Mouse (Mus musculus) cerebellum, adult 2 months (tissue): Measurements from ENCODE around the gene Tmem208. TPM values are rescaled to one million over a fixed set of nuclear protein-coding genes. Genes with fewer than 3 reads are reported as not detected.

ENCODE experiments used
- DNase-seq, 2 experiments: peaks; one replicate each; pipeline ENCODE4 v3.0.0; 2021
- H3K27ac ChIP-seq: fragments of 200-500 bp; 2 replicates; pipeline ENCODE4 v1.5.1; 2012; ENCODE audit warnings: low read length, control low read depth, inconsistent platforms; ENCODE audit not compliant: insufficient read depth
- H3K27me3 ChIP-seq: fragments of 200-500 bp; 2 replicates; pipeline ENCODE4 v1.6.1; 2012; ENCODE audit warnings: inconsistent platforms, mild to moderate bottlenecking, low read length, moderate library complexity; ENCODE audit not compliant: control insufficient read depth, insufficient read depth
- H3K4me1 ChIP-seq: fragments of 200-500 bp; 2 replicates; pipeline ENCODE4 v1.6.1; 2011; ENCODE audit warnings: low read length; ENCODE audit not compliant: control insufficient read depth, insufficient read depth
- H3K4me3 ChIP-seq: fragments of 200-500 bp; replicated peaks from 2 replicates; pipeline ENCODE3; 2011; ENCODE audit warnings: mild to moderate bottlenecking, low read depth, low read length, control low read depth; ENCODE audit not compliant: insufficient read depth
- CTCF ChIP-seq: fragments of 200-500 bp; IDR thresholded peaks from 2 replicates; pipeline ENCODE4 v1.5.1; 2011; ENCODE audit warnings: low read depth, mild to moderate bottlenecking, control low read depth, low read length, moderate library complexity, borderline replicate concordance; ENCODE audit not compliant: insufficient read depth
- POLR2A ChIP-seq: fragments of 200-500 bp; IDR thresholded peaks from 2 replicates; pipeline ENCODE4 v1.6.1; 2011; ENCODE audit warnings: low read length, control low read depth, borderline replicate concordance; ENCODE audit not compliant: insufficient read depth
- WGBS: fragments of 180-500 bp; shearing (Covaris S2); methylation state at CpG from one replicate; pipeline ENCODE4 v1.1.7; 2018; 5-methylcytosine and 5-hydroxymethylcytosine counted together
- polyA plus RNA-seq: library from polyadenylated mRNA; depleted of rRNA; stranded (reverse); fragments of >200 nt; gene quantifications from 2 replicates; pipeline ENCODE4 v1.2.3, GENCODE M21; 2012

Gene Tmem208
- polyA plus RNA-seq, 1 experiment, result 106 TPM

GRCm38 (mm10) chr8:105293405-105293804, 32.7 kb upstream of the Tmem208 start:
- peak overlapping the region; percentile 45 for H3K4me3 ChIP-seq
- H3K4me1 ChIP-seq, result peaks cover 35% of the 10 kb centered on the region
- DNase-seq, result peak; percentile 86 to 87
- no peak for TF ChIP-seq CTCF
- TF ChIP-seq POLR2A, result no peak
- H3K27me3 ChIP-seq, result no peaks in the 10 kb centered on the region
- 10% methylated on average over 19 of the region's 19 CpGs for whole genome bisulfite sequencing
- peak overlapping the region; percentile 78 for H3K27ac ChIP-seq

DNA sequence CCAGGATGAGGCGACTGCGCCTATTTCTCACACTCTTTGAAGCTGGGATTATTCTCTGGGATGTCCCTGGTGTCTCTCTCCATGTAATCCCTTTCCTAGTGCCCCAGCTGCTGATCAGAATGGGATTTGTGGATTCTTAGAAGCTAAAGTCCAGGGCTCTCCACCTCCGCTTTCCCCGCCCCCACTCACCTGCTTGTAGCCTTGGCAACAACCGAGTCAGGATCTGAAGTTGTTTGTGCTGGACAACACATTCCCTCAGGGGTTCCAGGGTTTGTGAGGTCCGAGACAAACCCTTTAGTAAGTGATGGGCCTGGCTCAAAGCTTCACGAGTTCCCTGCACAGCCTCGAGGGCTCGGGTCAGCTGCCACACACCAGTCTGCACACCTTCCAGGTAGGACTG, 31.4 kb upstream of the Tmem208 start:
- no peak for DNase-seq
- TF ChIP-seq POLR2A, result no peak
- TF ChIP-seq CTCF, result no peak
- WGBS, result 68% methylated on average over 9 of the region's 9 CpGs

DNA sequence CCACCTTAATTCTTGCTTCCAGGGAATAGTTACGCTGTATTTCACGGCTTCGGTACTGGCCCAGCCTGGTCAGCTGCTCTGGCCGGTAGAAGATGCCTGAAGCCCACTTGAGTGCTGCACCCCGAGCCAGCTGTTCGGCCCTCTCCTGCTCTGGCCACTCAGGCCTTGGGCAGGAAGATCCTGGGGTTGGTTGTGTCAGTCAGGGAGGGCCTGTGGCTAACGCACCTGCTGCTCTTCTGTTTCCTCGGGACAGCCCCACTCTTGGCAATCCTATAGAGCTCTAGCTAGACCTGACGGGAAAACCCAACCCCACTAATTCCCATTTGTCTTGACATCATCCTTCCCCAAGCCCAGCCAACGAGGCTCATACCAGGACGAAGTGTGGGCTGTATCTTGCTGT, 30.9 kb upstream of the Tmem208 start:
- no peak for TF ChIP-seq POLR2A
- no peak for TF ChIP-seq CTCF
- DNase-seq, result no peak
- no peak overlapping the region for H3K4me3 ChIP-seq
- peaks cover 36% of the 10 kb centered on the region for H3K4me1 ChIP-seq
- peak overlapping the region; percentile 8; the same call in 1 of the 2 replicates for H3K27ac ChIP-seq
- no peaks in the 10 kb centered on the region for H3K27me3 ChIP-seq
- WGBS, result 61% methylated on average over 11 of the region's 11 CpGs

More for the DNA sequence above, 31.4 kb upstream of the Tmem208 start:
- Histone ChIP-seq H3K27ac (peak overlapping the region; percentile 1), H3K4me1 (peaks cover 40% of the 10 kb centered on the region), H3K27me3 (no peaks in the 10 kb centered on the region), H3K4me3 (no peak overlapping the region)

DNA sequence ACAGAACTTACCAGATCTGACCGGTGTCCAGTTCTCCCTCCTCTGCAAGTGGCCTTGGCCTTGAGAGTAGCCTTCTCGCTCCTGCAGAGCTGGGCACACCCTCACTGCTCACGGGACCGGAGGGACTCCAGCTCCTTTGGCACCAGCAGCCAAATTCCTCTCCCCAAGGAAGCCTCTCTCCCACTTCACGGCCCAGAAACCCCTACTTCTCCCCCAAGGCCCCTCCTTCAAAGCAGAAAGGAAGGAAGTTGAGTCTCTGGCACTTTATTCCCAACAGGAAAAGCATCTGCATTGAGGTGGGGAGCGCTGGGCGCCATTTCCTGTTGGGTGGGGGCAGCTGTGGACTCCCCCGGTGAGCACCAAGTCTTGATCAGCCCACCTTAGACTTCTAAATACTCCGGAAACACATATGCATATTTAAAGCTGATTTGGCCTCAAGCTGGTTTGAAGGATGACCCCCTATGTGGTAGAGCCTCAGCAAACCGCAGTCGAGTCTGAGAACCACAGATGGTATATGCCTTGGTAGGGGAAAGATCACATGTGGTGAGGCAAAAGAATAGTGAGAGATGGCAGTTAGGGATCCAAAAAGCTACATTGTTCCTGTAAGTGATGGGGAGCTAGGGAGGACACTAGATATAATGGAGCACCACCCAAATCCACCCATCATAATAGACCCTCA, 30.1 kb upstream of the Tmem208 start, which contains the start of gene Exoc3l:
TSS of gene Exoc3l (minus strand) at position 207 of the 679 bp plus-strand sequence.
- Histone ChIP-seq H3K27ac (peak within 1 kb of the TSS; percentile 8), H3K27me3 (no peaks in the 10 kb centered on the region), H3K4me3 (no peak within 1 kb of the TSS), H3K4me1 (peaks cover 36% of the 10 kb centered on the region)
- WGBS, result 47% methylated on average over 11 of the region's 11 CpGs
- TF ChIP-seq POLR2A (no peak), CTCF (no peak)
- DNase-seq, result no peak

DNA sequence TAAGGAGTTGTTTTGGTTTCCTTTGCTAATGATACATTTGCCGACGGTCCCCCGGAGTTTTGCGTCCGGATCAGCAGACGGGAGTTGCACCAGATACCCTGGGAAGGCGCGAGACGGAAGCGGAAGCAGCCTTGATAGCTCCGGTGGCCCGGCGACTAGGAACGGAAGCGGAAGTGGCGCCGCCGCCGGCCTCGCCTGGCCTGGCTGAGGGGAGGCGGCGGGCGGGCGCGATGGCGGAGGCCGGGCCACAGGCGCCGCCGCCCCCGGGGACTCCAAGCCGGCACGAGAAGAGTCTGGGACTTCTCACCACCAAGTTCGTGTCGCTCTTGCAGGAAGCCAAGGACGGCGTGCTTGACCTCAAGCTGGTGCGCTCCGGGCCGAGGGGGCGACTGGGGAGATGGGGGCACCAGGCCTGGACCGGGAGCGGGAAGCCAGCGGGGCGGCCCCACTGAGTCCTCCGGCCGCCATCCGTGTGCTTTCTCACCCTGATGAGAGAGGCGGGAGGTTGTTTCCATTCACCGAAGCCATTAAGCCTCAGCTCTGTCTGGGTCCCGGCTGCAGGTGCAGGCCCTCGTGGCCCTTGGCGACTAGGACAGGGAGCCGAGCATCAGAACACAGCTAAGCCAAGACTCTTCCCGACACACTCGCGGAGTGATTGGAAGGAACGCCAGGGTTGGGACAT, 28.5 kb upstream of the Tmem208 start, which contains the start of gene E2f4:
TSS of gene E2f4 (plus strand) at position 153 of the 682 bp plus-strand sequence.
- under 1% methylated on average over 58 of the region's 58 CpGs for WGBS
- peak within 1 kb of the TSS; percentile 59 for H3K27ac ChIP-seq

DNA sequence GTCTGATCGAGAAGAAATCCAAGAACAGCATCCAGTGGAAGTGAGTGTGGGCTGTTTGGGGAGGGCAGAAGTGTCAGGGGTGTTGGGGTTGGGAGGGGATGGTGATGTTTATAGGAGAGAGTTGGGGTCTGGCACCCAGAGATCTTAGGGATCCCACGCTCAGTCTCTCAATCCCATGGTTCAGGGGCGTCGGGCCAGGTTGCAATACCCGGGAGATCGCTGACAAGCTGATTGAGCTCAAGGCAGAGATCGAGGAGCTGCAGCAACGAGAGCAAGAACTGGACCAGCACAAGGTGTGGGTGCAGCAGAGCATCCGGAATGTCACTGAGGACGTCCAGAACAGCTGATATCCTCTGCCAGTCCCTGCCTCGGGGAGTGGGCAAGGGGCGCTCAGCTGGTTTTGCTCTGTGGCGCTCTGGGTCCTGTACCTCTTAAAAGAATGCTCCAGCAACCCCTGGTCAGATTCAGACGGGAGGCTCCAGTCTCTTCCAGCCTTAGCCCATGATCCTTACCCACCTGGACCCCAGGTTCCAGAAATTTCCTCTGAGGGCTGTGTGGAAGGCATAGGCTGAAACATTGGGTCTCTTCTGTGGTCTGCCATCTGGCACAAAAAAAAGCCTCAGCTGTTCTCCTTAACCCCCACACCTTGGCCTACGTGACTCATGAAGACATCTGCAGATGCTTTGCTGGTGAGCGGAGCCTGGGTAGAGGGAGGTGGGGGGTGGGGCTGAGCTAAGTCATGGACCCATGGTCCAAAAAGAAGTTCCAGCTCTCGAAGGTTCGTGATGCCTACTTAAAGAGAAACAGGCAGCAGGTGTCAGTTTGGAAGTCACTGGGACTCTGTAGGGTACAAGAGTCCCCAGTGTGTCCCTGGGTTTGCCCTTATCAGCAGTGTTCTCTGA, 27.6 kb upstream of the Tmem208 start:
- DNase-seq, result no peak
- peaks cover 24% of the 10 kb centered on the region for H3K4me1 ChIP-seq
- 29% methylated on average over 18 of the region's 18 CpGs for WGBS
- H3K27me3 ChIP-seq, result no peaks in the 10 kb centered on the region
- TF ChIP-seq CTCF, result no peak
- no peak for TF ChIP-seq POLR2A
- H3K27ac ChIP-seq, result no peak overlapping the region
- peak overlapping the region; percentile 92 for H3K4me3 ChIP-seq

More for the DNA sequence above, 28.5 kb upstream of the Tmem208 start, which contains the start of gene E2f4:
- peak; percentile 91 to 94 for DNase-seq
- no peak for TF ChIP-seq CTCF
- peak; percentile 42; the same call in 1 of the 2 replicates for TF ChIP-seq POLR2A
- Histone ChIP-seq H3K4me3 (peak within 1 kb of the TSS; percentile 92), H3K27me3 (no peaks in the 10 kb centered on the region), H3K4me1 (peaks cover 31% of the 10 kb centered on the region)

DNA sequence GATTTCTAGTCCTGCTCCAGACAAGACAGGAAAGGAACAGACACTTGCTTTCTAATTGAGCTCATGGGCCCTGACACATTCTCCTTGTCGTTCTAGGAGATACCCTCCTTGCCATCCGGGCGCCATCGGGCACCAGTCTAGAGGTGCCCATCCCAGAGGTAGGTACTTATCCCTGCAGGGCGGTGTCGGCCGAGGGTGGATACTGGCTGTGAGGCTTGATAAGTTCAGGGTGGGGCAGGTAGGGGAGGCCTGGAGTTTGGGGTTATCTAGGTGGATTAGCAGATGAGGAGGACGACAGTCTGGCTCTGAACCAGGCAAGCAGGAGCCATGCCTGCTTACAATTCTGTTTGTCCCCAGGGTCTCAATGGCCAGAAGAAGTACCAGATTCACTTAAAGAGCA, 26.2 kb upstream of the Tmem208 start:
- TF ChIP-seq POLR2A (no peak), CTCF (no peak)
- Histone ChIP-seq H3K4me3 (no peak overlapping the region), H3K27ac (no peak overlapping the region), H3K4me1 (peaks cover 24% of the 10 kb centered on the region), H3K27me3 (no peaks in the 10 kb centered on the region)
- DNase-seq, result no peak
- 94% methylated on average over 8 of the region's 8 CpGs for WGBS
